Mouse (Mus musculus) lung, postnatal 0 days (tissue): ENCODE data around the gene Smtnl2. TPM values are rescaled to one million over a fixed set of nuclear protein-coding genes. Genes with fewer than 3 reads are reported as not detected.
"Not testable (repeated sequence)": the region's sequence is repeated elsewhere in the genome, so short reads cannot be mapped to it uniquely, and the experiment has no call there.

Experiments used
- ATAC-seq: fragments of 200-750 bp; cut with Nextera tagmentation; 2 replicates; pipeline ENCODE4 v1.8.0; 2017; ENCODE audit warnings: moderate library complexity
- DNase-seq: peaks from one replicate; pipeline ENCODE4 v3.0.0-alpha.2; 2016; ENCODE audit warnings: low spot score
- H3K27ac ChIP-seq: fragments of 300-500 bp; sonication (generic); 2 replicates; pipeline ENCODE4 v1.5.1; 2014; ENCODE audit warnings: antibody characterized with exemption, mild to moderate bottlenecking, low read length, mixed read lengths
- H3K27me3 ChIP-seq: fragments of 300-500 bp; sonication (generic); replicated peaks from 2 replicates; pipeline ENCODE4 v1.6.1; 2014; ENCODE audit warnings: low read length, mixed read lengths; ENCODE audit not compliant: insufficient read depth
- H3K36me3 ChIP-seq: fragments of 300-500 bp; sonication (generic); 2 replicates; pipeline ENCODE4 v1.6.1; 2014; ENCODE audit warnings: low read length, mixed read lengths; ENCODE audit not compliant: insufficient read depth
- H3K4me1 ChIP-seq: fragments of 300-500 bp; sonication (generic); 2 replicates; pipeline ENCODE4 v1.6.1; 2014; ENCODE audit warnings: antibody characterized with exemption, low read depth, low read length, mixed read lengths; ENCODE audit not compliant: insufficient read depth
- H3K4me2 ChIP-seq: fragments of 300-500 bp; sonication (generic); replicated peaks from 2 replicates; pipeline ENCODE4 v1.6.1; 2014; ENCODE audit warnings: low read depth, mild to moderate bottlenecking, low read length, moderate library complexity, mixed read lengths
- H3K4me3 ChIP-seq: fragments of 300-500 bp; sonication (generic); 2 replicates; pipeline ENCODE4 v1.5.1; 2014; ENCODE audit warnings: low read depth, low read length
- H3K9ac ChIP-seq: fragments of 300-500 bp; sonication (generic); replicated peaks from 2 replicates; pipeline ENCODE4 v1.6.1; 2014; ENCODE audit warnings: low read depth, mild to moderate bottlenecking
- H3K9me3 ChIP-seq: fragments of 300-500 bp; sonication (generic); 2 replicates; pipeline ENCODE4 v1.6.1; 2016; ENCODE audit warnings: low read length, mixed read lengths
- CTCF ChIP-seq: IDR thresholded peaks from 2 replicates; pipeline ENCODE4 v1.5.1; 2016; ENCODE audit warnings: antibody characterized with exemption, mild to moderate bottlenecking
- EP300 ChIP-seq: IDR thresholded peaks from 2 replicates; pipeline ENCODE4 v1.6.1; 2016; ENCODE audit warnings: antibody characterized with exemption, mild to moderate bottlenecking, control low read depth
- WGBS: fragments of 180-500 bp; shearing (Covaris S2); extraction: QIAGEN DNeasy Blood & Tissue Kit; methylation state at CpG from one replicate; pipeline ENCODE4 v1.1.7; 2014; 5-methylcytosine and 5-hydroxymethylcytosine counted together
- polyA plus RNA-seq: library from polyadenylated mRNA; unstranded; fragments of >200 nt; fragmentation: Nextera tagmentation; extraction: Ambion mirVana; gene quantifications from 2 replicates; pipeline ENCODE4 v1.2.1, GENCODE M21; 2015

Gene Smtnl2
- polyA plus RNA-seq, 1 experiment from 2014 or later = 108 TPM

GRCm38 (mm10) chr11:72436756-72437650, 25.5 kb upstream of the Smtnl2 start:
- no peak overlapping the region for H3K9ac ChIP-seq
- H3K27me3 ChIP-seq = no peaks in the 10 kb centered on the region
- 88% methylated on average over 14 of the region's 16 CpGs for WGBS
- no peaks in the 10 kb centered on the region for H3K36me3 ChIP-seq
- TF ChIP-seq EP300 (no peak), CTCF (no peak)
- no peak for DNase-seq
- no peak for ATAC-seq
- H3K4me1 ChIP-seq = peaks cover 15% of the 10 kb centered on the region; the same call in 1 of the 2 replicates
- no peaks in the 10 kb centered on the region for H3K9me3 ChIP-seq
- H3K4me2 ChIP-seq = no peak overlapping the region
- H3K27ac ChIP-seq = no peak overlapping the region
- no peak overlapping the region for H3K4me3 ChIP-seq

GRCm38 (mm10) chr11:72436271-72436670, 24.8 kb upstream of the Smtnl2 start:
- H3K9ac ChIP-seq = no peak overlapping the region
- DNase-seq (no peak), ATAC-seq (no peak)

GRCm38 (mm10) chr11:72435694-72436045, 24.2 kb upstream of the Smtnl2 start:
- no peak overlapping the region for H3K9ac ChIP-seq
- H3K4me2 ChIP-seq = no peak overlapping the region
- no peak overlapping the region for H3K4me3 ChIP-seq

More at GRCm38 (mm10) chr11:72436271-72436670, 24.8 kb upstream of the Smtnl2 start:
- no peak overlapping the region for H3K27ac ChIP-seq
- TF ChIP-seq CTCF = no peak
- no peak for TF ChIP-seq EP300
- H3K36me3 ChIP-seq = no peaks in the 10 kb centered on the region
- no peaks in the 10 kb centered on the region for H3K27me3 ChIP-seq
- WGBS = 60% methylated on average over 5 of the region's 5 CpGs
- no peak overlapping the region for H3K4me3 ChIP-seq
- no peak overlapping the region for H3K4me2 ChIP-seq
- H3K9me3 ChIP-seq = no peaks in the 10 kb centered on the region
- peaks cover 9% of the 10 kb centered on the region; the same call in 1 of the 2 replicates for H3K4me1 ChIP-seq

GRCm38 (mm10) chr11:72434963-72435693, 23.6 kb upstream of the Smtnl2 start, which contains the start of gene Ggt6:
Gene Ggt6 (plus strand): TSS chr11:72435526.
- Histone ChIP-seq H3K9ac (no peak within 1 kb of the TSS), H3K36me3 (no peaks in the 10 kb centered on the region), H3K4me2 (no peak within 1 kb of the TSS), H3K4me3 (no peak within 1 kb of the TSS), H3K27me3 (no peaks in the 10 kb centered on the region), H3K27ac (no peak within 1 kb of the TSS), H3K4me1 (peaks cover 9% of the 10 kb centered on the region; the same call in 1 of the 2 replicates), H3K9me3 (no peaks in the 10 kb centered on the region)
- ATAC-seq (peak; percentile 41), DNase-seq (peak; percentile 50)
- TF ChIP-seq CTCF (peak; percentile 17; the same call in 1 of the 2 replicates), EP300 (no peak)
- 45% methylated on average over 11 of the region's 11 CpGs for WGBS

More at GRCm38 (mm10) chr11:72435694-72436045, 24.2 kb upstream of the Smtnl2 start:
- 29% methylated on average over 2 of the region's 2 CpGs for WGBS
- ATAC-seq (peak; percentile 54), DNase-seq (peak; percentile 35)
- Histone ChIP-seq H3K27ac (no peak overlapping the region), H3K36me3 (no peaks in the 10 kb centered on the region), H3K27me3 (no peaks in the 10 kb centered on the region), H3K9me3 (no peaks in the 10 kb centered on the region), H3K4me1 (peaks cover 9% of the 10 kb centered on the region; the same call in 1 of the 2 replicates)
- TF ChIP-seq CTCF (no peak), EP300 (no peak)

- not testable (repeated sequence) for ATAC-seq, H3K9ac ChIP-seq, H3K36me3 ChIP-seq, H3K4me1 ChIP-seq, H3K27ac ChIP-seq, H3K4me3 ChIP-seq, H3K4me2 ChIP-seq, H3K9me3 ChIP-seq, H3K27me3 ChIP-seq, DNase-seq
- 68% methylated on average over 9 of the region's 9 CpGs for WGBS
These were observed 19.0 kb upstream of the Smtnl2 start for GRCm38 (mm10) chr11:72430311-72431068.
